Mouse (Mus musculus): ENCODE results near the gene Gpi1.
"Not testable (repeated sequence)": the region's sequence is repeated elsewhere in the genome, so short reads cannot be mapped to it uniquely, and the experiment has no call there.

The Gpi1 gene

GRCm38 (mm10) chr7:34176241-34176640 is 53.9 kb downstream of the Gpi1 start:
- DNase-seq = not testable (repeated sequence)

DNA sequence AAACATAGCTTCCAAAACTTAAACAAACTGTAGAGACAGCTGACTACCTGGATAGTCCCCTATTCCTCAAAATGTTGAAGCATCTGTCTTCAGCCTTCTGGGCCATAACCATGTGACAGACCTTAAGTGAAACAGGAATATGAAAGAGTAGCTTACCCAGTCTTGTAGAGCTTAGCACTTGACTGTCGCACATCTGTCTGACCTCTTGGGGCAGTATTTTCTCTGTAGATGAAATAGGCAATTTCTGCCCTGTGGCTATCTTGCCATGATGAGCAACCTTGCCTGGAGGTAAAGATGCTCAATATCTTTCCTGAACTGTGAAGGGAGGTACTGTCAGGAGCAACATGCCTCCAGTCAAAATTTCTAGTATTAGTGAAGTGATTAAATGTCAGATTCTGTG is 57.9 kb downstream of the Gpi1 start:
- no peak for DNase-seq

DNA sequence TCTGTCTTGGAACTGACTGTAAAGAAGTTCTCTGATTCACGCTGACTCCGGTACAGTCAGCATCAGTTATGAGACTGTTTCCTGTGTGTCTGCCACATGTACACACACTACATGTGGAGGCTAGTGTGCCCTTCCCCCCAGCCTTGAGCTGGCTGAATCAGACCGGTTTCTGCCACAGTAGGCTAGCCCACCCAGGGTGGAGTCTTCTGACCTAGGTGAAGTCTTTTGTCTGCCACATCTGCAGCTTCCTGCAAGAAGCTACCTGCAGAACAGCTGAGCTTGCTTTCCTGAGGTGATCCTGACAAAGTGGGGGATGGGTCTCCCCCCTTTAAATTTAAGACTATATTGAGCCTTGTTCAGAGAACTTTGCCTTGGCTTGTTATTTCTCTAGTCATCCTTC is 60.7 kb downstream of the Gpi1 start, which contains the start of gene Uba2:
Gene Uba2, minus strand, starts transcription at position 146 of the 400 bp plus-strand sequence.
- DNase-seq = no peak

DNA sequence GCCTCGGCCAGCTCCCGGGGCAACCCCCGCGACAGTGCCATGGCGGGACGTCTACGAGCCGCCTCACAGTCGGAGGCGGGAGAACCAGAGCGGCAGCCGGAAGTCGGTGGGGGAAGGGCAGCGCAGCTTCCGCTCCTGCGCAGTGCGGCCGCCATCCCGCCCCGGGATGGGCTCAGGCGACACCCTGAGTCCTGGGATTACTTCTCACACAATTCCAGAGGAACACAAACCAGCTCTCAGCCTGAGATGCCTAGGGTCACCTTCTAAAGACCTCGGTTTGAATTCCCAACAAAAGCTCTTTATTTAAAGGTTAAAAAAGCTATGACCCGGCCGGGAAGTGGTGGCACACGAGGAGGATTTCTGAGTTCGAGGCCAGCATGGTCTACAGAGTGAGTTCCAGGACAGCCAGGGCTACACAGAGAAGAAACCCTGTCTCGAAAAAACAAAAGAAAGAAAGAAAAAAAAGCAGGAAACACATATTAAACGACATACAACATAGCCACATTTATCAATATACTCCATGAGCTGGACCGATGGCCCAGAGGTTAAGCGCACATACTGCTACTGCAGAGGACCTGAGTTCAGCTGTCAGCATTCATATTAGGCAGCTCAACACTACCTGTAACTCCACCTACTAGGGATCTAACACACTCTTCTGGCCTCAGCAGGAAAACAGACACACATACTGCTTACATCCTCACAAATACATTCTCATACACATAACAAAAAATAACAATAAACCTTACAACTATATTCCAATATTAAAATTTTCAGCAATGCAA is 61.5 kb downstream of the Gpi1 start:
- peak; percentile 92 for DNase-seq

DNA sequence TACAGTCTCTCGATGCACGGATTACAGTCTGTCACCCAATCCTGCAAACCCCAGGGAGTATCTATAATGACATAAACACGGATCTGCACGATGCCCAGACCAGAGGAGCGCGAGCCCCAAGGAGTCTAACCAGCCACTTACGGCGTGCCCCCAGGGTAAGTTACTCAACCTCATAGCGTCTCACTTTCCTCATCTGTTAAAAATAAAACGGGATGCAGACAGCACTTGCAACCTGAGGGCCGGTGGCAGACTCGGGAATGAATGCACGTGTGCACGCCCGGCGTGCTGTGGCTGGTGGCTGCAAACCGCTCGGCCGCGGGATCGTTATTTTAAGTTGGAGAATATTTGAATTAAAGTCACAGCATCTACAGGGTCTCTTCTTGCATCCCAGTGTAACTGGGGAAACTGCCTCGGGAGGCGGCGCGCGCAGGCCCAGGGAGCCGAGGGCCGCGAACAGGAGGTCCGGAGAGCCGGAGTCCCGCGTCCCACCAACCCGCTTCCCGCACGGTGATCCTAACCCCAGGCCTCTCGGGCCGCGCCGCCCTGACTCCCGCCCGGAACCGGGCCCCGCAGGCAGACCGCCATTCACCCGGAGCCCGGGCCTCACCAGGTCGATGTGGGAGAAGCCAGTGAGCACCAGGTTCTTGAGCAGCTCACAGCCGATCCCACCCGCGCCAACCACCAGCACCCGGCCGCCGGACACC is 62.2 kb downstream of the Gpi1 start:
- peak; percentile 11 for DNase-seq

- DNase-seq = peak; percentile 55
These were observed 63.3 kb downstream of the Gpi1 start for GRCm38 (mm10) chr7:34166850-34167249.

- DNase-seq = no peak
These were observed 64.1 kb downstream of the Gpi1 start for GRCm38 (mm10) chr7:34165999-34166398.

DNA sequence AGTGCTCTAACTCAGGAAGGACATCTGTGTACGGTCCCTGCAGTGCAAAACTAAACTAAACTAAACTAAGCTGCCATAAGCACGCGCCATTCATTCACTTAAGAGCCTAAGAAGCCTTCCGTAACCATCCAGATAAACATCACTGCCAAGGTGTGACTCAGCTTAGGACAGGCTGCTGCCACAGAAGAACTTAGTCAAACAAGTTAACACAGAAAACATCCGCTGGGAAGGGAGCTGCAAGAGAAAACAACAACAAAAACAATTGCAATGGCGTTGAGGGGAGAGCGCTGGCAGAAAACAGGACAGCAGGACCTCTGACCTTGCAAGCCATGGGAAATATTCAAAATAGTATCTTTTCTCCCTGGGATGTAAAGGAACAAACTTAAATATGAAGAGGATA is 65.5 kb downstream of the Gpi1 start:
- DNase-seq = no peak

GRCm38 (mm10) chr7:34159167-34159566 is 71.0 kb downstream of the Gpi1 start:
- DNase-seq = no peak

GRCm38 (mm10) chr7:34157994-34158393 is 72.1 kb downstream of the Gpi1 start:
- no peak for DNase-seq
